Mouse (Mus musculus) spleen, adult 2 months (tissue): Measurements from ENCODE around the gene Rabepk.

Source experiments
- CTCF ChIP-seq: fragments of 200-500 bp; IDR thresholded peaks from 2 replicates; pipeline ENCODE4 v1.5.1; 2011; ENCODE audit warnings: mild to moderate bottlenecking, inconsistent platforms; ENCODE audit not compliant: insufficient read depth, insufficient read length, insufficient replicate concordance; ENCODE audit errors: extremely low read depth
- POLR2A ChIP-seq: fragments of 200-500 bp; IDR thresholded peaks from 2 replicates; pipeline ENCODE4 v1.6.1; 2011; ENCODE audit warnings: low read depth, low read length, inconsistent platforms

GRCm38 (mm10) chr2:34827591-34827990 is 27.9 kb upstream of the Rabepk start:
- TF ChIP-seq POLR2A = no peak
- TF ChIP-seq CTCF = no peak
